Mouse (Mus musculus) left cerebral cortex, adult 2 months (tissue): Measurements from ENCODE around the gene Bri3. TPM values are rescaled to one million over a fixed set of nuclear protein-coding genes. Genes with fewer than 3 reads are reported as not detected.

Experiments used
- DNase-seq, 2 experiments: peaks; one replicate each; pipeline ENCODE4 v3.0.0; 2021 to 2022; ENCODE audit warnings: low spot score in 2 of 2, mixed read lengths in 1 of 2; ENCODE audit errors: extremely low spot score in 1 of 2
- H3K27ac ChIP-seq: fragments of 200-600 bp; 2 replicates; pipeline ENCODE4 v1.8.1; 2022
- H3K4me3 ChIP-seq: fragments of 200-600 bp; 2 replicates; pipeline ENCODE4 v1.8.1; 2022
- CTCF ChIP-seq: fragments of 200-600 bp; IDR thresholded peaks from 2 replicates; pipeline ENCODE4 v1.8.1; 2022; ENCODE audit warnings: antibody characterized with exemption, mild to moderate bottlenecking, moderate library complexity
- intact Hi-C: fragments of 180-260 bp; cut with DNase I; formaldehyde crosslinking; loops from one replicate; pipeline ENCODE4 v1.15.1; 2025
- total RNA-seq, 2 experiments: library from RNA; stranded (reverse); gene quantifications; 2 replicates each; pipeline ENCODE4 v1.2.3; 2021

Gene Bri3
- total RNA-seq, 2 experiments from 2014 or later, result 65.5 to 72.7 TPM

DNA sequence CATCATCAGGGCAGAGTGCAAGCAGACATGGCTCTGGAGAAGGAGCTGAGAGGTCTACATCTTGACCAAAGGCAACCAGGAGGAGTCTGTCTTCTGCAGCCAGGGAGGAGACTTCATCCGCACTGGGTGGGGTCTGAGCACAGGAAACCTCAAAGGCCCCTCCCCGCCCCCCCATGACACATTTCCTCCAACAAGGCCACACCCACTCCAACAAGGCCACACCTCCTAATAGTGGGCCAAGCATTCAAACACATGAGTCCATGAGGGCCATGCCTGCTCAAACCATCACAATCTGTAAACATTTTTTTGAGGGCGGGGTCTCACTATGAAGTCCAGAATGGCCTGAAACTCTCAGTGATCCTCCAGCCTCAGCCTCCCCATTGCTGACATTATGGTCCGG, 135.2 kb downstream of the Bri3 start:
- TF ChIP-seq CTCF, result no peak
- no peak overlapping the region for H3K4me3 ChIP-seq
- H3K27ac ChIP-seq, result no peak overlapping the region
- intact Hi-C loops, result no loop called here
- DNase-seq, result no peak

DNA sequence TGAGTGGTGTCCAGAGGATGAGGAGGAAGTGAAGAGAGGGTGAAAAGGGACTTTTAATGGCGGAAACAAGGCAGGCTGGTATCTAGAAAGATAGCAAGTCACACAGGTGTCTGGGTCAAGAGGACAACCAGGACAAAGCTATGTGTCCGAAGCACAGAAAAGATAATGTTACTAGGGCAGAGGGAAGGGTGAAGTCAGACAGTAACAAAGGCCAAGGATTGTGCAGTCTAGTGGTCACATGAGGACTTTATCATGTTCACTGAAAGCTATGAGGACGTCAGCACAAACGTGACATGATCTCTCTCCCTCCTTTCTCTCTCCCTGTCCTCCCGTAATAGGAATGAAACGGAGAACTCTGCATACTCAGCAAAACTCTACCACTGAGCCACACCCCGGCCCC, 136.5 kb downstream of the Bri3 start:
- Histone ChIP-seq H3K4me3 (no peak overlapping the region), H3K27ac (no peak overlapping the region)
- DNase-seq, result no peak
- intact Hi-C loops, result no loop called here
- no peak for TF ChIP-seq CTCF

- intact Hi-C loops, result no loop called here
- Histone ChIP-seq H3K27ac (no peak overlapping the region), H3K4me3 (no peak overlapping the region)
- no peak for DNase-seq
- TF ChIP-seq CTCF, result peak; percentile 37
Measured at GRCm38 (mm10) chr5:144381782-144382181, 137.5 kb downstream of the Bri3 start.

GRCm38 (mm10) chr5:144383936-144384335, 139.7 kb downstream of the Bri3 start:
- DNase-seq, result no peak
- Histone ChIP-seq H3K4me3 (no peak overlapping the region), H3K27ac (no peak overlapping the region)
- intact Hi-C loops, result no loop called here
- peak; percentile 42 for TF ChIP-seq CTCF

DNA sequence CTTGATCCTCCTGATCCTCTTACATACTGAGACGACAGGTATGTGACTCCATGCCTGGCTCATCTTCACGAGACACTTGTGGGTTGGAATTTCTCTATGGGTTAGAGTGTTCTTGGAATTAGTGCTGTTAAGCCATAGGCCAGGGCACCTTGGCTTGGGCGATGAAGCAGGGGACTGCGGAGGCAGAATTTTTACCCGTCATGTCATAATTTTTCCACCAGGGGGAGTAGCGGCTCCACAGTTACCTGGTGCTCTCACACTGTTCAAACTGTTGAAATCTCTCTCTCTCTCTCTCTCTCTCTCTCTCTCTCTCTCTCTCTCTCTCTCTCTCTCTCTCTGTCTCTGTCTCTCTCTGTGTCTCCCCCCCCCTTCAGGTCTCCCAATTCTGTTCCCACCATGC, 143.6 kb downstream of the Bri3 start:
- intact Hi-C loops, result loop anchor here (1.0 to 5.0 kb wide), 4 partner anchors 164 to 346 kb away; no protein-coding TSS in a partner anchor
- peak; percentile 73 for TF ChIP-seq CTCF
- peak; percentile 57 to 68 for DNase-seq

GRCm38 (mm10) chr5:144394142-144394541, 149.9 kb downstream of the Bri3 start:
- intact Hi-C loops, result no loop called here
- Histone ChIP-seq H3K4me3 (no peak overlapping the region), H3K27ac (no peak overlapping the region)
- no peak for DNase-seq
- no peak for TF ChIP-seq CTCF

More for the DNA sequence above, 143.6 kb downstream of the Bri3 start:
- no peak overlapping the region for H3K27ac ChIP-seq
- no peak overlapping the region for H3K4me3 ChIP-seq

DNA sequence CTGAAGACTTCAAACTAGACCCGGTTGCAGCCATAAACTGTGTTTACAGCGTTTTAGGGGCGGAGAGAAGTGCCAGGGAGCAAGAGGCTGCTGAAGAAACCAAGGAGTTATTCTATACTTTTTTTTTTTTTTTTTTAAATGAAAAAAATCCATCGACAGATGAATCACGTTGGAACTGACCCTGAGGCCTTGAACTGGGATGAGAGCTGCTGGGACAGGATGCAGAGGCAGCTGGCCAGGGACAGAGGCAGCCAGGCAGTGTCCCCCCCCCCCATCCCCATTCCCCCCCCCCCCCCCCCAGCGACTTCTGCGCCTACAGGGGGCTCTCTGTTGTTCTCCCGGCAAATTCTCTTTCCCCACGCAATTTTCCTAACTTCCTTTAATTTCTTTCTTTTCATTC, 153.3 kb downstream of the Bri3 start:
- intact Hi-C loops, result no loop called here
- Histone ChIP-seq H3K27ac (no peak overlapping the region), H3K4me3 (no peak overlapping the region)
- TF ChIP-seq CTCF, result no peak
- no peak for DNase-seq

DNA sequence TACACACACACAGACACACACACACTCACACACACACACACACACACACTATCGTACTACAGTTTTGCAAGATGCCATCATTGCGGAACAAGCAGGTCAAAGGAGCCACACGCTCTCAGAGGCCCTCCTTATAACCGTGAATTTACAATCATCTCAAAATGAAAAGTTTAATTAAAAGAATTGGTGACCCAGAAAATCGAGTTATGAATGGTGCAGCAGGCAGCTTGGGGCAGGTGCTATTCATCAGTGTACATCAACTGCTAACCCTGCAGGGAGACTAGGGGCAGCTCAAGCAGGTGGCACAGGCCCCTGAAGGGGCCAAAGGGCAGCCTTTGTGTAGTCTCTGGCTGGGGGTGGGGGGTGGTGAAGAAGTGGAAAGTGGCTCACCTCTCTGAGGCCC, 156.6 kb downstream of the Bri3 start:
- TF ChIP-seq CTCF, result no peak
- Histone ChIP-seq H3K27ac (no peak overlapping the region), H3K4me3 (no peak overlapping the region)
- DNase-seq, result no peak
- intact Hi-C loops, result no loop called here

DNA sequence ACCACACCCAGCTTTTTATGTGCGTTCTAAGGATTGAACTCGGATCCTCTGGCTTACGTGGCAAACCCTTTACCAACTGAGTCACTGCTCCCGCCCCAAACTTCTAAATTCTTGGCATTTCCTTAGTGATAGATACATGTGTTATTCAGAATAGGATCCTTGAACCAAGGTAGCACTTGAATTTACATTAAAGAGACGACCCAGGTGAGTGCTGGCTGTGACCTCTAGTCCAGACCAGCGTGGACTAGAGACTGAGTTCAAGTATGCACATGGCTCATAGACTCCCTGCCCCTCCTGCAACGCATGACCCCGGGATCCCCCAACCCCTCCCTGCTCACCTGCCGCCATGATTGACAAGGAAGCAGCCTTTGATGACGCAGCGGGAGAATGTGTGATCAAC, 162.0 kb downstream of the Bri3 start:
- H3K4me3 ChIP-seq, result no peak overlapping the region
- no peak for DNase-seq
- no peak for TF ChIP-seq CTCF
- H3K27ac ChIP-seq, result no peak overlapping the region
- intact Hi-C loops, result no loop called here

DNA sequence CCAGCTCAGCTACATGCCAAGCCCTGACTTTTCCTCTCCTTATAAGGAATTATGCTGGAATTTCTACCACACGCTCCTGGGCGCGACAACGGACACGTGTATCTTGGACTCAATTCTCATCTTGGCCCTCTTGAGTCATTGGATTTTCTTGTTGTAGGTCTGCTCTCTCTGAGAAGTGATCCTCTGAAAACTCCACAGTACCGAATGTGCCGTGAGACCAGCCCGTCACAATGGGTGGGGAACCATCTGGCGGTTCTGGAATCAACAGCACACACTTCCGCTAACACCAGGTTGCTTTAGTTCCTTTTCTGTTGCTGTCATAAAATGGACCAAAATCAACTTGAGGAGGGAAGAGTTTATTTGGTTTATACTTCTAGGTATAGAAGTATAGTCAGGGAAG, 166.4 kb downstream of the Bri3 start:
- TF ChIP-seq CTCF, result no peak
- intact Hi-C loops, result no loop called here
- DNase-seq, result peak in 1 of 2 experiments; percentile 21
- Histone ChIP-seq H3K4me3 (no peak overlapping the region), H3K27ac (no peak overlapping the region)

DNA sequence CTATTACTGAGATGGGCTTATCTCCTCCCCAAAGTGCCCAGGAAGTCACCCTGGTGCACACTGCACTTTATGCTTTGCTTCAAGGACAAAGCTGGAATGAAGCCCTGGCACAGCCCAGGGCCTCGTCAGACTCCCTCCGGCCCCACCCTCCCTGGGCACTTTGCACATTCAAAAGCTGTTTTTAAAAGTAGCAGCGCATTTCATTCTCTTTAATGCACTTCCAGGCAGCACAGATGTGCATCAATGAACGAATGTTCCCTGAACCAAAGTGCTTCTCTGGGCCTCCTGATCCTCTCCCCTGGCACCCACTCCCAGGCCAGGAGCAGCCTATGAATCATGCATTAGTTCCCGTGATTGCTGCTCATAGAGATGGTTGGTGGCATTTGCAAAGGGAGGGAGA, 167.5 kb downstream of the Bri3 start:
- Histone ChIP-seq H3K27ac (no peak overlapping the region; the same call in 1 of the 2 replicates), H3K4me3 (no peak overlapping the region)
- intact Hi-C loops, result no loop called here
- no peak for TF ChIP-seq CTCF
- no peak for DNase-seq

- DNase-seq, result no peak
- Histone ChIP-seq H3K4me3 (no peak overlapping the region), H3K27ac (no peak overlapping the region)
- intact Hi-C loops, result no loop called here
- no peak for TF ChIP-seq CTCF
Measured at GRCm38 (mm10) chr5:144412781-144413180, 168.5 kb downstream of the Bri3 start.

- Histone ChIP-seq H3K27ac (no peak overlapping the region), H3K4me3 (no peak overlapping the region)
- DNase-seq, result no peak
- intact Hi-C loops, result no loop called here
- no peak for TF ChIP-seq CTCF
Measured at GRCm38 (mm10) chr5:144418456-144418855, 174.2 kb downstream of the Bri3 start.

DNA sequence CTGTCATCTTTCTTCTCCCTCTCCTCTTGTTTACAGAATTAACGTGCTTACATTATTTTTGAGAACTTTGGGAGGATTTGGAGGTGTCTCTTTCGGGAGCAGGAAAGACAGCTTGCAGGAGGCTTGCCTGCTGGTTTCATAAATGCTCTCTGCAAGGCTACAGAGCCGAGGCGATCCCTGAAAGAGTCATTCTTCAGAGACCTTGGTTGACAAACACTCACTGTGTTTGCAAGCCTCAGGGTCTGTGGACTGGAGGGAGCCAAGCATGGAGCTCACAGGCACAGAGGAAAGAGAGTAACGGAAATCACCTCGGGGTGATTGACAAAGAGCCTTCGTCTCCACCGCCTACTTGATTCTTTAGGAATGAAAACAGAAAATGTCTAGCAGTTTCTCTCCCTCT, 175.8 kb downstream of the Bri3 start:
- TF ChIP-seq CTCF, result no peak
- intact Hi-C loops, result no loop called here
- H3K27ac ChIP-seq, result no peak overlapping the region
- H3K4me3 ChIP-seq, result no peak overlapping the region
- no peak for DNase-seq
